Mouse (Mus musculus): ENCODE results near the gene Msh5. TPM values are rescaled to one million over a fixed set of nuclear protein-coding genes. Genes with fewer than 3 reads are reported as not detected.

The Msh5 gene
- polyA plus RNA-seq (2012; rRNA removed): 3.3 and 4.1 TPM in 2 replicates

GRCm38 (mm10) chr17:35046681-35047455, at the start of gene Msh5:
Gene Msh5 (minus strand): TSS chr17:35046745.

DNA sequence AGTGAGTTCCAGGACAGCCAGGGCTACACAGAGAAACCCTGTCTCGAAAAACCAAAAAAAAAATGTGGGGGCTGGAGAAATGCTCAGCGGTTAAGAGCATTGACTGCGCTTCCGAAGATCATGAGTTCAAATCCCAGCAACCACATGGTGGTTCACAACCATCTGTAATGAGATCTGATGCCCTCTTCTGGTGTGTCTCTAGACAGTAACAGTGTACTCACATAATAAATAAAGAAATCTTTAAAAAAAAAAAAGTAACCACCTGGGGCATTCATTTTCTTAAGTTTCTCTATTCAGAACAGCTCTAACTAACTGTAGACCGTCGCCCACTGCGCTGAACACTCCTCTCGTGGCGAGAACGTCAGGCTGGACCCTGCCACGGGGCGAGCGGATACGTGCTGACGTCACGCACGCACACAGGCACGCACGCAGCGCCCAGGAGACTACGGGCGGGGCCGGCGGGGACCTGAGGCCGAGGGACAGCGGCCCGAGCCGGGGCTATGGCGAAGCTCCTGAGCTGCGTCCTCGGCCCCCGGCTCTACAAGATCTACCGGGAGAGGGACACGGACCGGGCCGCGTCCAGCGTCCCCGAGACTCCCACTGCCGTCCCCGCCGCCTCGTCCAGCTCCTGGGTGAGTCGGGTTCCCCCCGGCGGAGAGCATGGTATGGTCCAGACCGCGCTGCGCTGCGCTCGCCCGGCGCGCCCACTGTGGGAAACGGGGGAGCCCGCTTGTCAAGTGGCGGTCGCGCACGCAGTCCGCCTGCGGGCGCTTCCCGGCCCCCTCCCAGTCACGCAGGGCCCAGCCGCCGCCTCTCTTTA, 42.5 kb upstream of the Msh5 start, which contains the start of gene Abhd16a:
TSS of gene Abhd16a (plus strand) at position 439 of the 820 bp plus-strand sequence.

DNA sequence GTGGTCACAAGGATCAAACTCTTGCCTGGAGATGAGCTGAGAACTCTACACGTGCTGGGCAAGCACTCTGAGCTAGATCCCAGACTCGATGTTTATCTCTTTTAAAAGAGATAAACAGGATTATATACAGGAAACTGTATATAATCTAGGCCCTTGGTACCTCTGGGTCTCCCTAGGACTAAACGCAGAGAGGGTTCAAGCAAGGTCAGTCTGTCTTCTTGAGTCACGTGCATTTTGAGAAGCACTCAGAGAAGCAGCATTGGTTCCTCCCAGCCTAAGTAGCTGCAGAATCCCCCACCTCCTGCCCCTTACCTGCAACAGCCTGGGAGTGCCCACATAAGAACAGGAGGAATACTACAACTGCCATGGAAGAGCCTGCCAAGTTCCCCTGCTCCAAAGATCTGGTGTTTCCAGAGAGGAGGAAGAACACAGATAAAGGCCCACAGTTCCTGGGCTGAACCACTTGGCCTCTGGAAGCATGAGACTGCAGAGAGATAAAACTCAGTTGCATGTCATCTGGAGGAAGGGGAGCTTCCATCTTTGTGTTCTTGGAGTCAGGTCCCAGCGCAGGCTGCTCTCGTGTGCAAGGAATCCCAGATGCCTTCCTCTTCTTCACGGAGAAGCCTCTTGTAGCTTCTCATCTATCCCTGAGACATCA, 38.8 kb upstream of the Msh5 start, which contains the start of gene Ly6g6f:
TSS of gene Ly6g6f (minus strand) at position 403 of the 658 bp plus-strand sequence.

DNA sequence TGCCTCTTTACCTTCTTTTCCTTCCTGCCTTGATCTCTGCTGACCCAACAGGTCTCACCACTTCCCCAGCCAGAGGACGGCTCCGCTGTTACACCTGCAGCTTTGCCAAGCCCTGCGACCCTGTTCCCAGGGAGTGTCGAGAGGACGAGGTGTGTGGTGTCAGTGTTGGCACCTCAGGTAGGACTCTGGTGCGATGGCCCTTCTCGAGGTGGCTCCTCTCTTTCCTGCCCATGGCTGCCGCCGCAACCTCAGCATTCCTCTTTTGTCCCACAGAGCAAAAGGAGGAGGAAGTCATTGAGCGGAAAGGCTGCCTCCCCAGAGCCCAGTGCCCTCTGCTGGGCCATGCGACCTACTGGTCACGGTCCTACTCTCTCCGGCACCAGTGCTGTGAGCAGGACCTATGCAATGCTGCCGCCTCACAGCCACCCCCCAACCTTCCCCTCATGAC, 31.3 kb upstream of the Msh5 start, which contains the start of gene Ly6g6d:
TSS of gene Ly6g6d (minus strand) at position 280 of the 448 bp plus-strand sequence.

GRCm38 (mm10) chr17:35076507-35077176, 30.1 kb upstream of the Msh5 start, which contains the start of gene Ly6g6e:
Gene Ly6g6e (plus strand): TSS chr17:35076902.

DNA sequence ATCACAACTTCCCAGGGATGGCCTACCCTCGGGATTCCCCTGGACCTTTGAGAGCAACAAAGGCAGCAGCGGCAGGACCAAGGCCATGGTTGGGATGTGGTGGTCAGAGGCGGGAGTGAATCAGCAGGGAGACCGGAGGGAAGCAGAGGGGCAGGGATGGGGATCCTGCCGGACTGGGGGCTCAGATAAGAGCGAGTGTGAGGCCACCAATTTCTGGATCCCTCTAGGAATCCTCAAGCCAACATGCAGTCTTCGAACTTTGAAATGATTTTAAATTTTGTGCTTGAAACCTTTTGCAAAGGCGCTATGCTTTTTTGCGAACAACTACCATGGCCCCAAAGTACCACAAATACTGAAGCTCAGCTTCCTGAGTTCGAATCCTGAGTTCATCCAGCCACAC, 19.5 kb upstream of the Msh5 start, which contains the start of gene Mpig6b:
TSS of gene Mpig6b (minus strand) at position 101 of the 400 bp plus-strand sequence.

GRCm38 (mm10) chr17:35064951-35065947, 18.7 kb upstream of the Msh5 start, which contains the start of gene Ly6g6c:
Gene Ly6g6c (plus strand): TSS chr17:35065388.

DNA sequence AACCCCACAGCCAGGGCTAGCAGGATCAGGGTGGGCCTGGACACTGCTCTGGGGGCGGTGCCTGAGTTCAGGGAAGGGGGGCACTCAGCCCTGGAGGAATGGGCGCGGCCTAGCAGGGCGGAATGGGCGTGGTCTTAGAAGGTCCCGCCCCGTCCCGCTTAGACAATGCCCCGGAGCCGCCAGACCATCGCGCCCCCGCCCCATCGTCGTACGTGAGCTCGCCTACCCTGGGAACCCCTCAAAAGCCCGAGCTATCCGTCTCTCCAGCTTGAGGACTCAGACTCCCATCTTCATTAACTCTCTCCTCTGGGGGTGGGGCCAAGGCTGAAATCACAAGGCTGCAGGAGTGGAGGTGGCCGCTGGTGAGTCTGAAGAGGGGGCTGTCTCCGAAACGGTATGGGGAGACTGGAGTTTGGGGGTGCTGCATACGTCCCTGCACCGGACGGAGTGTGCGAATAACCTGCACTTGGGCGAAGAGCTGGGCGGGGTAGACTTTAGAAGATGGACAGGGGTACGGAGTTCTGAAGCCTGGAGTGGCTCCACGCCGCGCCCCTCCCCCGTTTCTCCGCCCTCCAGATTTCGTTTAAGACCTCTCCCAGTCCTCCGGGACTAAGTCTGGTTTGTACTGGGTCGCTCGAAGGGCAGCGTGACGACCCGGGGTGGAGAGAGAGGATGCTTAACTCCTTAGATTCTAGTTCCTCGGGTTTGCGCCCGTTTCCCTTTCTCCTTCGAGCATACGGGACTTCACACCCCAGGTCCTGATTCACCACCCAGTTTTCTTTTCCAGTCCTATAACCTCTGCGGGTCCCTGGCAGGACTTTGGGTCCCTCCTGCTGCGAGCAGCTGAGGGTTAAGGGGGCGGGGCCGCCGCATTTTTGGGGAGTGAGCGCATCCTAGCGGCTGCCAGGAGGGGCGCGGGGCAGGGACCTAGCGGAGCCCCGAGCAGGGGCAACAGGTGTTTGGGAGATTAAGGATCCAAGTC, 12.7 kb upstream of the Msh5 start, which contains the start of gene Ddah2:
TSS of gene Ddah2 (plus strand) at position 125 of the 982 bp plus-strand sequence.

DNA sequence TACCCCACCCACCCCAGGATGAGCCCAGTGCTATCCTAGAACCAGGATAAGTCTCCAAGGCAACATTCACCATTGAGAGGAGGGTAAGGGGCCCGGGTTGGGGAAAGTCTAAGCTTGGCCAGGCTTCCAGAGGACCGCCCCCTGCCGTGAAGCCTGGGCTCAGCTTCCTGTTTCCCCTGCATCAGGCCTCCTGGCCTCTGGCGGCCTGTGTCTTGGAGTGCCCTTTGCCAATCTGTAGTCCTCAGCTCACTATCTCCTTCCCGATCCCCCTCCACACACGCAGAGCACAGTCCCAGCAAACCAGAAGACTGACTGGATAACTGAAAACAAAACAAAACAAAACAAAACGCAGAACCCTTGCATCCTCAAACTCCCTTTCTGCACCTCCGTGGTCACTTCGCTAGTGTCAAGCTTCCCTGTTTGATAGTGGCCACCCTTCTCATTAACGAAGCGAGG, 3.0 kb upstream of the Msh5 start, which contains the start of gene Clic1:
TSS of gene Clic1 (plus strand) at position 406 of the 456 bp plus-strand sequence.

DNA sequence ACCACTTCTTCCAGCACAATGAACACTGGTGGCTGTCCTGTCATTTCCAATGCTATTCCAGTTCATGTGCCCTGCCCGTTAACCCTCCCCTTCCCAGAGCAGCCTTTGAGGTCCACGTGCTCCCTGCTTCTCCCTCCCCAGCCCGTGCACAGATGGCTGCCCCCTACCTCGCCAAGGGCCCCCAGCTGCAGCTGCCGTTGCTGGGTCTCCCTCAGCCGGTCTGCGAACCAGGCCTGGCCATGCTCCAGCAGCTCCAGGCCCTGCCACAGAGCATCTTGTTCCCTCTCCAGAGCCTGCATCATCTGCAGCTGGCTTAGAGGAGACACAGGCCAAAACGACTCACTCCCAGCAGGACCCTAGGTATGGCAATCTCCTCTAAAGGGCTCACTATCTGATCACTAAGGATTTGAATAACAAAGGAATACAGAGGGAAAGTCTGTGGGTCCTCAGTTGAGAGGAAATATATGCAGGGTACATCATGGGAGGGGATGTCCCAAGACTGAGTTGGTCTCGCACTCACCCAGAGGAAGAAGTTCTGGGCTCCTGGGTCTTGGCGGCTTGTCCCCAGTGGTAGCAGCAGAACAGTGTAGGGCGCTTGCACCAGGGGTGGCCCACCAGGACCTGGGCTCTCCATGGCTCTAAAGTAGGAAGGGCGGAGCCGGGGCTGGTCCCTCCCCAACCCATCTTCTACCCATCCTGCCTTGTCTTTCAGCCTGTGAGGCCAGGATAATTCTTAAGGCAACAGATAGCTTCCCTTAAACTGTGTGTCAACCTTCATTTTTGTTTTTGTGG, 19.1 kb downstream of the Msh5 start, which contains the start of gene Sapcd1:
TSS of gene Sapcd1 (minus strand) at position 740 of the 792 bp plus-strand sequence.

GRCm38 (mm10) chr17:35016376-35016775, 30.2 kb downstream of the Msh5 start, which contains the start of gene Vwa7:
Gene Vwa7 (plus strand): TSS chr17:35016579.

DNA sequence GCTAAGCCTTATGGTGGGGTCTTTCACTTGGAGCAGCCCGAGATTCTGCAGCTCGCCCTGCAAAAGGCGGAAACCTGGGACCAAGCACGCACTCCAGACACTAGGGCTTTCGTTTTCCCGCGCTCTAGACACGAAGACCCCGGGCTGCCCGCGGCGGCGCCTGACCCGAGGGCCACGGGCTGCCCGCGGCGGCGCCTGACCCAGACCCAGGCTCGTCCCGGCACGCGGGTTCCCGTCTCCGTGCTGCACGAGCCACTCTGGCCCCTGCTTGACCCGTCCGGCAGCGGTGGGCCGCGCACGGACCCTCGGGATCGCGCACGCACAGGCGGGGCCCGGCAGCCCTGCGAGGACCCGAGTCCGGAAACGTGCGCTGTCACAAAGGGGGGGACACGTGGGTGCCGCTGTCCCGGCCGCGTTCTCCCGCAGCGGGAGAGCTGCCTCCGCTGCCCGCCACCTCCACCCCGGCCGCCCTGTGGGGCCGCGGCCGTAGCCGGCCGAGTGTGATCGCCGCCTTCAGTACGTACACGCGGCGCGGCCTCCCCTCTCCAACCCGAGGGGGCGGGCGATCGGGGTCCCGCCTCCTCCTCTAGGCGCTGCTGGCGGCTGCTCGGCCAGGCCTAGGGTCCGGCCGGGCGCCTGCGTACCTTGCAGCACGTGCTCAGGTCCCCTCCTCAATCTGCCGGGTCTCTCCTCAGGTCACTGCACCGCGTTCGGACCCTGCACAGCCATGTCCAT, 45.7 kb downstream of the Msh5 start, which contains the start of gene Vars:
TSS of gene Vars (plus strand) at position 271 of the 735 bp plus-strand sequence.

DNA sequence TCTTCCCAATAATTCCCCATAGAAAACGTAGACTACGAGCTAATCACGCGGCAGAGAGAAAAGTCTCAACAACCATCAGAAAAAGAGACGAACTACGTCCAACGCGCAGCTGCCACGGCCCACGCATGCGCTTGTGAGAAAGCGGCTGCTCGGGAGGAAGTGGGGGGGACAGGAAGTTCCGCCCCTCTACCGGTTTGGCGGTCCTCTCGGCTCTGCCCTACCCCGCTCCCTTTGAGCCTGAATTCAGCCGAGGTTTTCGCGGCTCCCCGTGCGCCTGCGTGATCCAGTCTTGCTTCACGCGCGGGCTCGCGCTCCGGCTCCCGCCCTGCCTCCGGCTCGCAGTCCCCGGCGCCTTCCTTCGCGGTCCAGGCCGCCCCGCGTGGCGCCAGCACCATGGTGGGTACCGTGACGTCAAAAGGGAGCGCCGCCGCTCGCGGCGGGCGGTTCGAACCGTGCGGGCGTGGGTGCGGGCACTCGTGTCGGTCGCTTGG, 64.8 kb downstream of the Msh5 start, which contains the start of gene Lsm2:
TSS of gene Lsm2 (plus strand) at position 173 of the 491 bp plus-strand sequence.

Data from liver, embryonic 14 days (tissue).